Mouse (Mus musculus): ENCODE results near the gene Opalin. TPM values are rescaled to one million over a fixed set of nuclear protein-coding genes. Genes with fewer than 3 reads are reported as not detected.

Gene Opalin
- total RNA-seq, 4 experiments from 2014 or later: not detected

- DNase-seq (ENCODE audit: low spot score): peak; percentile 48
Observed at GRCm38 (mm10) chr19:41015951-41016716, 60.8 kb downstream of the Opalin start.

GRCm38 (mm10) chr19:41014003-41014402 is 62.9 kb downstream of the Opalin start:
- no peak for DNase-seq (ENCODE audit: low spot score)

DNA sequence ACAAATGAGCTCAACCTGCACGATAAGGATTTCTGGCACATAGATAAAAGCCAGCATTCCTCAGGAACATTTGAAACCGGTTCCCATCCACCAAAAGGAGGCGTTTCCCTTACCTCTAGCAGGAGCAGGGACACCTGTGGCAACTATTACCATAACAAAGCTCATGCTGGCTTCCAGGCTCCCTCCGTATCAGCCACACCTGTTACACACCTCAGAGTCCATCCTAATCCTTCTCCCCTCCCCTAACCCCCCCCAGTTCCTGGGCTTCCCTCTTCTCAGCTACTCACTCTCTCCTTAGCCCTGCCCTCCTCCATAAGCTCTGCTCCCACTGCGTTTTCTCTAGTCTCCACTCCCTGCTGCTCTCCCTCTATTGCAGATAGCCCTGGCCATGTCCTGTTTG is 63.3 kb downstream of the Opalin start:
- DNase-seq (ENCODE audit: low spot score): no peak

Other genes with a start within 250 kb of the Opalin start
- gene Ccnj, start 245.8 kb downstream of the Opalin start, total RNA-seq (2022): 1 to 10 TPM; 3.9 to 4.6 (median 4.0) TPM
- gene Zfp518a, start 182.4 kb downstream of the Opalin start, total RNA-seq (2022): 1 to 10 TPM; 6.7 to 7.6 (median 7.3) TPM
- 1 to 10 TPM in 3 of 4 experiments, under 1 TPM in 1; 0.98 to 2.0 (median 1.7) TPM for gene Blnk, start 82.6 kb downstream of the Opalin start, total RNA-seq (2022)
- gene Dntt, start 47.8 kb downstream of the Opalin start, total RNA-seq (2022): not detected
- 1 to 10 TPM in 1 of 4 experiments, under 1 TPM in 3; 0.12 to 1.0 (median 0.46) TPM for gene Tll2, start 129.7 kb upstream of the Opalin start, total RNA-seq (2022)
- 10 to 100 TPM; 65.2 to 73.0 (median 67.7) TPM for gene Tm9sf3, start 186.9 kb upstream of the Opalin start, total RNA-seq (2022)